Mouse (Mus musculus): Measurements from ENCODE around the gene T2. TPM values are rescaled to one million over a fixed set of nuclear protein-coding genes. Genes with fewer than 3 reads are reported as not detected.
"Not testable (repeated sequence)": the region's sequence is repeated elsewhere in the genome, so short reads cannot be mapped to it uniquely, and the experiment has no call there.

Gene T2
- polyA plus RNA-seq (2016; fragmentation: Nextera tagmentation; extraction: Ambion mirVana) = 1.0 and 1.1 TPM in 2 replicates

DNA sequence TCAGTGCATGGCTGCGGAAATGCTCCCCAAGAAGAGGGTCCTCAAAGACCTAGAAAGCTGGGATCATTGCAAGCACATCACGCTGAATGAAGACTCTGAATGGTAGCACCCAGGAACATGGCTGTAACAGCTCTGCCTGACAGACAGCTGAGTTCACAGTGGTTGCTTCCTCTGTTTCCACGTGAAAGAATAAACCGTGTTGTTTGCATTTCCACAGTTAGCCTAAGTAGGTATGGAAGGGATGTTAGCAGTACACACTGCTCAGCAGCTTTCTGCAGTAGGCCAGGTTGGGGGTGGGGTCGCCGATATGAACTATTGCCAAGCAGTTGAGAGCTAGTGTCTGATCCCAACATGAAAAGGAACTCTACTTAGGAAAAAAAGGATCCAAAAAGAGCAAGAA lies at the start of gene T2:
Gene T2 (plus strand): TSS at position 301 of the 400 bp plus-strand sequence.
- ATAC-seq (ENCODE audit: insufficient number of reproducible peaks, low FRiP score) = no peak
- Histone ChIP-seq H3K4me2 (no peak within 1 kb of the TSS), H3K4me3 (no peak within 1 kb of the TSS), H3K9ac (no peak within 1 kb of the TSS), H3K27ac (ENCODE audit: poor library complexity, severe bottlenecking) (no peak within 1 kb of the TSS), H3K36me3 (no peaks in the 10 kb centered on the region), H3K27me3 (replicated peaks) (peaks cover 13% of the 10 kb centered on the region; the same call in 1 of the 2 replicates), H3K9me3 (replicated peaks) (peaks cover 12% of the 10 kb centered on the region; the same call in 1 of the 2 replicates), H3K4me1 (replicated peaks) (no peaks in the 10 kb centered on the region)
- WGBS = 77% methylated on average over 6 of the region's 6 CpGs

DNA sequence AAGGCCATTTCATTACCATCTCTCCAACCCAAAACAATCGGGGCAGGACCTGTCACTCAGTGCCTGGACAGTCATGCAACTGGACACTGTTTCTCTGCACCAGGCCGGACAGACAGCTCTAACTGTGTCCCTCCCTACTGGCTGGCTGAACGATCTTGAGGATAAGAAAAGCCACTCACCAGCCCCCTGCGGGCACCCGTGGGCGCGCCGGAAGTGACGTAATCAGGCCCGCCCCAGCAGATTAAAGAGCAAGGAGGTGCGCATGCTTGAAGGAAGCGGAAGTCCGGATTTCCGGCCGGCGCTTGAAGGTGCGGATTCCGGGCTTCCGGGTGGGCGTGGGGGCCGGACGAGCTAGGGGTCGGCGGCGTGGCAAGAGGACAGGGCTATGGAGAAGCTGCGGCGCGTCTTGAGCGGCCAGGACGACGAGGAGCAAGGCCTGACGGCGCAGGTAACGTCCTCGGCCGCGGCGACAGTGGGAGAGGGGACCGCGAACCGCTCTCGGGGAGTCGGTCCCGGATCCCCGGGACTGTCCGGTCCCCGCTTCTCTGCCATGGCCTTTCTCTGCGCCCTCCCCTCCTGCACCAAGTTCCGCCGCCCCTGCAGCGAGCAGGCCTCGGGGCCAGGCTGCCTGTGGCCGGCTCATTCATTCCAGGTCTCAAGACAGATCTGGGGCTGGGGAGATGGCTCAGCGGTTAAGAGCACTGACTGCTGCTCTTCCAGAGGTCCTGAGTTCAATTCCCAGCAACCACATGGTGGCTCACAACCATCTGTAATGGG lies 44.8 kb upstream of the T2 start, which contains the start of gene Sft2d1:
Gene Sft2d1 (plus strand): TSS at position 265 of the 777 bp plus-strand sequence.
- Histone ChIP-seq H3K9me3 (replicated peaks) (no peaks in the 10 kb centered on the region), H3K9ac (peak within 1 kb of the TSS; percentile 88), H3K4me3 (peak within 1 kb of the TSS; percentile 93), H3K4me2 (peak within 1 kb of the TSS; percentile 78), H3K4me1 (replicated peaks) (peaks cover 17% of the 10 kb centered on the region), H3K36me3 (no peaks in the 10 kb centered on the region), H3K27me3 (replicated peaks) (no peaks in the 10 kb centered on the region), H3K27ac (ENCODE audit: poor library complexity, severe bottlenecking) (peak within 1 kb of the TSS; percentile 30; the same call in 1 of the 2 replicates)
- peak; percentile 94 for ATAC-seq (ENCODE audit: insufficient number of reproducible peaks, low FRiP score)
- under 1% methylated on average over 54 of the region's 54 CpGs for WGBS

DNA sequence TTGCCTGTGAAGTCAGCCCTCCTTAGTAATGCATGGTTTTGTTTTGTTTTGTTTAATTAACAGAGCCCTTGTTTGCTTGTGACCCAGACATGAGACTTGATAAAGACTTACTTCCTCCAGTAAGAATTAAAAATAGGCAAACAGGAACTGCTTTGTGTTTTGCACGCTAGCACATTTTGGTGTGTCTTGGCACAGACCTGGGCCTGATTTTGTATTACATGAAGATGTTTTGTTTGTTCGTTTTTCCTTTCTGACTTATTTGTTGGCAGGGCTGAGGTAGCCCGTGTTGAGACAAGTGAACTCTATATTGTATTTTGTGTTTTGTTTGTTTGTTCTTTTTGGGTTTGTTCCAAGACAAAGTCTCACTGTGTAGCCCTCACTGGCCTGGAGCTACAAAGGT lies 44.0 kb upstream of the T2 start:
- no peaks in the 10 kb centered on the region for H3K27me3 ChIP-seq (replicated peaks)
- peak overlapping the region; percentile 88 for H3K9ac ChIP-seq
- H3K4me1 ChIP-seq (replicated peaks) = peaks cover 17% of the 10 kb centered on the region
- no peak for ATAC-seq (ENCODE audit: insufficient number of reproducible peaks, low FRiP score)
- no peaks in the 10 kb centered on the region for H3K36me3 ChIP-seq
- 31% methylated on average over 3 of the region's 3 CpGs for WGBS
- H3K4me2 ChIP-seq = peak overlapping the region; percentile 78
- H3K9me3 ChIP-seq (replicated peaks) = no peaks in the 10 kb centered on the region
- H3K27ac ChIP-seq (ENCODE audit: poor library complexity, severe bottlenecking) = no peak overlapping the region
- peak overlapping the region; percentile 93 for H3K4me3 ChIP-seq

GRCm38 (mm10) chr17:8313976-8314375 lies 41.8 kb upstream of the T2 start:
- no peak overlapping the region for H3K4me2 ChIP-seq
- no peaks in the 10 kb centered on the region for H3K27me3 ChIP-seq (replicated peaks)
- no peak overlapping the region for H3K4me3 ChIP-seq
- no peak overlapping the region for H3K27ac ChIP-seq (ENCODE audit: poor library complexity, severe bottlenecking)
- 84% methylated on average over 3 of the region's 3 CpGs for WGBS
- no peak for ATAC-seq (ENCODE audit: insufficient number of reproducible peaks, low FRiP score)
- H3K4me1 ChIP-seq (replicated peaks) = peaks cover 17% of the 10 kb centered on the region
- H3K9me3 ChIP-seq (replicated peaks) = no peaks in the 10 kb centered on the region
- H3K36me3 ChIP-seq = no peaks in the 10 kb centered on the region
- H3K9ac ChIP-seq = no peak overlapping the region

GRCm38 (mm10) chr17:8316251-8316650 lies 39.5 kb upstream of the T2 start:
- Histone ChIP-seq H3K36me3 (peaks cover 2% of the 10 kb centered on the region; the same call in 1 of the 2 replicates), H3K27me3 (replicated peaks) (no peaks in the 10 kb centered on the region), H3K9ac (no peak overlapping the region), H3K27ac (ENCODE audit: poor library complexity, severe bottlenecking) (no peak overlapping the region), H3K4me1 (replicated peaks) (peaks cover 17% of the 10 kb centered on the region), H3K9me3 (replicated peaks) (no peaks in the 10 kb centered on the region), H3K4me2 (no peak overlapping the region), H3K4me3 (no peak overlapping the region)
- 54% methylated on average over 1 of the region's 1 CpGs for WGBS
- ATAC-seq (ENCODE audit: insufficient number of reproducible peaks, low FRiP score) = no peak

GRCm38 (mm10) chr17:8326877-8327276 lies 28.9 kb upstream of the T2 start:
- ATAC-seq (ENCODE audit: insufficient number of reproducible peaks, low FRiP score); H3K27me3 ChIP-seq (replicated peaks); H3K4me1 ChIP-seq (replicated peaks); H3K9me3 ChIP-seq (replicated peaks); H3K4me3 ChIP-seq; H3K9ac ChIP-seq; H3K27ac ChIP-seq (ENCODE audit: poor library complexity, severe bottlenecking); H3K4me2 ChIP-seq: not testable (repeated sequence)
- 87% methylated on average over 11 of the region's 11 CpGs for WGBS
- H3K36me3 ChIP-seq = peaks cover 19% of the 10 kb centered on the region

- H3K36me3 ChIP-seq = peaks cover 19% of the 10 kb centered on the region
- no peak overlapping the region for H3K27ac ChIP-seq (ENCODE audit: poor library complexity, severe bottlenecking)
- H3K4me2 ChIP-seq = no peak overlapping the region
- peaks cover 3% of the 10 kb centered on the region; the same call in 1 of the 2 replicates for H3K4me1 ChIP-seq (replicated peaks)
- H3K9me3 ChIP-seq (replicated peaks) = no peaks in the 10 kb centered on the region
- WGBS = 64% methylated on average over 7 of the region's 7 CpGs
- H3K9ac ChIP-seq = no peak overlapping the region
- no peaks in the 10 kb centered on the region for H3K27me3 ChIP-seq (replicated peaks)
- H3K4me3 ChIP-seq = no peak overlapping the region
- no peak for ATAC-seq (ENCODE audit: insufficient number of reproducible peaks, low FRiP score)
These were observed 27.1 kb upstream of the T2 start for GRCm38 (mm10) chr17:8328511-8329174.

GRCm38 (mm10) chr17:8330602-8331001 lies 25.2 kb upstream of the T2 start:
- WGBS = 66% methylated on average over 5 of the region's 5 CpGs
- Histone ChIP-seq H3K36me3 (peaks cover 18% of the 10 kb centered on the region), H3K4me3 (no peak overlapping the region), H3K27ac (ENCODE audit: poor library complexity, severe bottlenecking) (no peak overlapping the region), H3K9ac (no peak overlapping the region), H3K9me3 (replicated peaks) (no peaks in the 10 kb centered on the region), H3K4me2 (no peak overlapping the region), H3K4me1 (replicated peaks) (no peaks in the 10 kb centered on the region), H3K27me3 (replicated peaks) (no peaks in the 10 kb centered on the region)
- ATAC-seq (ENCODE audit: insufficient number of reproducible peaks, low FRiP score) = no peak

GRCm38 (mm10) chr17:8337159-8337558 lies 18.6 kb upstream of the T2 start, which contains the start of gene Prr18:
Gene Prr18, plus strand, starts transcription at chr17:8337459.
- H3K27ac ChIP-seq (ENCODE audit: poor library complexity, severe bottlenecking); ATAC-seq (ENCODE audit: insufficient number of reproducible peaks, low FRiP score); H3K4me3 ChIP-seq; H3K36me3 ChIP-seq; H3K9ac ChIP-seq; H3K9me3 ChIP-seq (replicated peaks); H3K4me2 ChIP-seq: not testable (repeated sequence)
- 88% methylated on average over 1 of the region's 5 CpGs for WGBS
- Histone ChIP-seq H3K4me1 (replicated peaks) (peaks cover 16% of the 10 kb centered on the region), H3K27me3 (replicated peaks) (peaks cover 45% of the 10 kb centered on the region)

- Histone ChIP-seq H3K36me3 (no peaks in the 10 kb centered on the region), H3K4me1 (replicated peaks) (peaks cover 16% of the 10 kb centered on the region), H3K4me3 (peak overlapping the region; percentile 63), H3K27me3 (replicated peaks) (peaks cover 66% of the 10 kb centered on the region), H3K27ac (ENCODE audit: poor library complexity, severe bottlenecking) (no peak overlapping the region), H3K9ac (no peak overlapping the region), H3K4me2 (peak overlapping the region; percentile 100), H3K9me3 (replicated peaks) (0 out of 2 replicates have a peak, but pooled peaks cover 3% of the 10 kb centered on the region)
- WGBS = 30% methylated on average over 8 of the region's 8 CpGs
- no peak for ATAC-seq (ENCODE audit: insufficient number of reproducible peaks, low FRiP score)
These were observed 16.0 kb upstream of the T2 start for GRCm38 (mm10) chr17:8339666-8340374.
